Comparison of ENCODE assay signal across 14 mouse cellular contexts in genomic region chr10:60689396-60689795, GRCm38 (mm10). TPM values are rescaled to one million over a fixed set of nuclear protein-coding genes. Genes with fewer than 3 reads are reported as not detected.
"Had no signal": no experiment of that assay in that cellular context is flagged by ENCODE, and none has a peak within 500 bp of the region (broad histone marks: within the 10 kb centered on the region; RNA-seq: fewer than 3 reads in every experiment).

No protein-coding gene starts in this region.

- DNase-seq: left cerebral cortex, postnatal 4 days; liver; liver, embryonic 13.5 days; liver, postnatal 0 days; lung, adult 18-20 months; lung, adult 2 months; lung, embryonic 14.5 days; lung, postnatal 10 days; lung, postnatal 14 days; lung, postnatal 36 days; lung, postnatal 4 days; midbrain, embryonic 14.5 days had no signal

RNA-seq across cellular contexts. Expression of gene Cdh23, which starts 6.9 kb away (rescaled TPM):
- total RNA-seq: liver, adult 2 months; megakaryocyte-erythroid progenitor cell, adult 5-6 weeks had no signal
